Mouse (Mus musculus) frontal cortex, adult (tissue): ENCODE results near the gene Slc6a21.

Source experiments
- ATAC-seq: cut with Nextera tagmentation; 2 replicates; pipeline ENCODE4 v1.9.2; 2017; ENCODE audit warnings: mild to moderate bottlenecking, moderate library complexity, mixed read lengths; ENCODE audit not compliant: low TSS enrichment

The Slc6a21 gene

GRCm38 (mm10) chr7:45313495-45313894 lies 36.2 kb downstream of the Slc6a21 start:
- ATAC-seq, result no peak

GRCm38 (mm10) chr7:45315182-45315701 lies 37.9 kb downstream of the Slc6a21 start:
- ATAC-seq, result peak; percentile 69; the same call in 1 of the 2 replicates

- no peak for ATAC-seq
These were observed 39.2 kb downstream of the Slc6a21 start for GRCm38 (mm10) chr7:45316536-45316935.

- ATAC-seq, result no peak
These were observed 44.9 kb downstream of the Slc6a21 start for GRCm38 (mm10) chr7:45322245-45322644.

GRCm38 (mm10) chr7:45323069-45323468 lies 45.8 kb downstream of the Slc6a21 start:
- no peak for ATAC-seq

GRCm38 (mm10) chr7:45325800-45326199 lies 48.5 kb downstream of the Slc6a21 start:
- ATAC-seq, result no peak

GRCm38 (mm10) chr7:45328841-45329475 lies 51.6 kb downstream of the Slc6a21 start:
- peak; percentile 38; the same call in 1 of the 2 replicates for ATAC-seq

GRCm38 (mm10) chr7:45331502-45331901 lies 54.2 kb downstream of the Slc6a21 start:
- ATAC-seq, result no peak

- peak; percentile 21; the same call in 1 of the 2 replicates for ATAC-seq
These were observed 55.5 kb downstream of the Slc6a21 start for GRCm38 (mm10) chr7:45332685-45333425.

GRCm38 (mm10) chr7:45333431-45333982 lies 56.2 kb downstream of the Slc6a21 start, which contains the start of gene Trpm4:
TSS of gene Trpm4 (minus strand) at chr7:45333780.
- peak; percentile 45; the same call in 1 of the 2 replicates for ATAC-seq

GRCm38 (mm10) chr7:45334605-45335004 lies 57.3 kb downstream of the Slc6a21 start:
- no peak for ATAC-seq

- ATAC-seq, result no peak
These were observed 57.7 kb downstream of the Slc6a21 start, which contains the start of gene Hrc for GRCm38 (mm10) chr7:45335056-45335455. TSS of gene Hrc (plus strand) at chr7:45335290.

GRCm38 (mm10) chr7:45336319-45336718 lies 59.0 kb downstream of the Slc6a21 start:
- ATAC-seq, result no peak

- ATAC-seq, result no peak
These were observed 60.2 kb downstream of the Slc6a21 start for GRCm38 (mm10) chr7:45337469-45337868.

- no peak for ATAC-seq
These were observed 61.0 kb downstream of the Slc6a21 start for GRCm38 (mm10) chr7:45338161-45338911.
